ENCODE assay signal across 12 mouse cellular contexts in genomic region chr11:11223162-11223561, GRCm38 (mm10).
DNase-seq lines count a peak whose midpoint lies in the region; ATAC-seq and TF ChIP-seq lines count a peak whose summit lies in the region.
"Had no signal": no experiment of that assay in that cellular context is flagged by ENCODE, and none has a peak within 500 bp of the region (broad histone marks: within the 10 kb centered on the region; RNA-seq: fewer than 3 reads in every experiment).

No protein-coding gene starts in this region.

- H3K4me2 ChIP-seq in forebrain, embryonic 11.5 days (ENCODE audit: low read depth, low read length, severe bottlenecking) = no peak overlapping the region
- H3K4me2 ChIP-seq in CH12.LX (ENCODE audit: insufficient read depth, low read depth, poor library complexity, severe bottlenecking) = 0 out of 2 replicates have a peak overlapping the region, but pooled peaks have one; percentile 17
- no peak overlapping the region for H3K4me2 ChIP-seq in forebrain, postnatal 0 days (ENCODE audit: low read depth)
- H3K4me2 ChIP-seq: hindbrain, embryonic 15.5 days; limb, embryonic 13.5 days had no signal

- TF ChIP-seq EP300 in CH12.LX (IDR thresholded peaks at IDR 0.05; ENCODE audit: low read length) = no peak

- no peak overlapping the region for H3K9ac ChIP-seq in forebrain, embryonic 11.5 days (ENCODE audit: low read length)
- H3K9ac ChIP-seq in CH12.LX (ENCODE audit: insufficient read depth, low read depth) = no peak overlapping the region
- H3K9ac ChIP-seq in forebrain, postnatal 0 days = no peak overlapping the region
- H3K9ac ChIP-seq: hindbrain, embryonic 15.5 days; limb, embryonic 13.5 days had no signal

- H3K4me1 ChIP-seq in forebrain, embryonic 11.5 days (replicated peaks; ENCODE audit: control insufficient read depth, insufficient read depth, low read length) = no peaks in the 10 kb centered on the region
- H3K4me1 ChIP-seq in forebrain, embryonic 10.5 days = no peaks in the 10 kb centered on the region
- no peaks in the 10 kb centered on the region for H3K4me1 ChIP-seq in CH12.LX (ENCODE audit: control insufficient read depth in 1 of 2, insufficient read depth in 2 of 2)
- no peaks in the 10 kb centered on the region for H3K4me1 ChIP-seq in forebrain, postnatal 0 days (ENCODE audit: insufficient read depth)
- H3K4me1 ChIP-seq: hindbrain, embryonic 15.5 days; limb, embryonic 13.5 days had no signal

- H3K27ac ChIP-seq in forebrain, embryonic 11.5 days (ENCODE audit: low read depth, low read length) = no peak overlapping the region
- no peak overlapping the region for H3K27ac ChIP-seq in forebrain, embryonic 10.5 days
- no peak overlapping the region for H3K27ac ChIP-seq in layer of hippocampus, adult 2 months
- H3K27ac ChIP-seq in CH12.LX (ENCODE audit: insufficient read depth, low read depth) = no peak overlapping the region
- no peak overlapping the region for H3K27ac ChIP-seq in forebrain, postnatal 0 days (ENCODE audit: low read depth, low read length)
- H3K27ac ChIP-seq: hindbrain, embryonic 15.5 days; limb, embryonic 13.5 days had no signal

- no peaks in the 10 kb centered on the region for H3K79me2 ChIP-seq in CH12.LX (replicated peaks; ENCODE audit: control insufficient read depth, extremely low read depth, insufficient read depth, poor library complexity, severe bottlenecking)

- no peak overlapping the region for H3K4me3 ChIP-seq in forebrain, embryonic 11.5 days (ENCODE audit: low read depth, low read length)
- no peak overlapping the region for H3K4me3 ChIP-seq in forebrain, embryonic 10.5 days
- H3K4me3 ChIP-seq in layer of hippocampus, adult 2 months = no peak overlapping the region
- H3K4me3 ChIP-seq in CH12.LX (replicated peaks in 1 of 3; ENCODE audit: low read depth in 2 of 3, low read length in 2 of 3, poor library complexity in 1 of 3) = no peak overlapping the region
- H3K4me3 ChIP-seq in forebrain, postnatal 0 days (ENCODE audit: low read depth, low read length) = no peak overlapping the region
- H3K4me3 ChIP-seq: hindbrain, embryonic 15.5 days; limb, embryonic 13.5 days; myocyte had no signal

- 29% methylated on average over 1 of the region's 1 CpGs for WGBS in forebrain, embryonic 11.5 days
- WGBS in forebrain, embryonic 10.5 days = 20% methylated on average over 1 of the region's 1 CpGs
- WGBS in forebrain, postnatal 0 days = 14% methylated on average over 1 of the region's 1 CpGs

- peak; percentile 48; the same call in 1 of the 2 replicates for ATAC-seq in forebrain, embryonic 11.5 days (replicated peaks; ENCODE audit: low FRiP score)
- peak; percentile 53; the same call in 1 of the 2 replicates for ATAC-seq in forebrain, postnatal 0 days
- ATAC-seq in cerebellum, adult (ENCODE audit: insufficient number of reproducible peaks, low FRiP score, low TSS enrichment) = no peak

- H3K27me3 ChIP-seq in forebrain, embryonic 11.5 days (ENCODE audit: control insufficient read depth, insufficient read depth, low read length) = no peaks in the 10 kb centered on the region
- no peaks in the 10 kb centered on the region for H3K27me3 ChIP-seq in forebrain, embryonic 10.5 days (ENCODE audit: poor library complexity, severe bottlenecking)
- peaks cover 11% of the 10 kb centered on the region for H3K27me3 ChIP-seq in CH12.LX (replicated peaks)
- H3K27me3 ChIP-seq in forebrain, postnatal 0 days (ENCODE audit: insufficient read depth, low read length) = no peaks in the 10 kb centered on the region
- H3K27me3 ChIP-seq: hindbrain, embryonic 15.5 days; limb, embryonic 13.5 days had no signal

- DNase-seq in forebrain, embryonic 11.5 days (ENCODE audit: low spot score) = no peak
- DNase-seq in forebrain, embryonic 10.5 days (ENCODE audit: extremely low spot score, low spot score) = no peak
- DNase-seq in layer of hippocampus, adult 2 months (ENCODE audit: low spot score in 2 of 2) = peak in 1 of 2 experiments; percentile 30
- no peak for DNase-seq in layer of hippocampus, adult 8-10 months (ENCODE audit: low spot score in 2 of 2)
- peak; percentile 40 for DNase-seq in CH12.LX (ENCODE audit: extremely low read depth)
- DNase-seq in forebrain, postnatal 0 days = peak; percentile 52
- no peak for DNase-seq in spleen, postnatal 36 days (ENCODE audit: low spot score in 2 of 2)
- DNase-seq: cerebellum, adult 2 months had no signal

- no peaks in the 10 kb centered on the region for H3K9me3 ChIP-seq in forebrain, embryonic 11.5 days (ENCODE audit: control insufficient read depth, low read length)
- no peaks in the 10 kb centered on the region for H3K9me3 ChIP-seq in forebrain, embryonic 10.5 days
- H3K9me3 ChIP-seq in CH12.LX (replicated peaks; ENCODE audit: low read length) = no peaks in the 10 kb centered on the region
- H3K9me3 ChIP-seq in forebrain, postnatal 0 days (ENCODE audit: low read length) = no peaks in the 10 kb centered on the region
- H3K9me3 ChIP-seq: hindbrain, embryonic 15.5 days; limb, embryonic 13.5 days had no signal

- H3K36me3 ChIP-seq in forebrain, embryonic 11.5 days (ENCODE audit: control insufficient read depth, insufficient read depth, low read length) = no peaks in the 10 kb centered on the region
- no peaks in the 10 kb centered on the region for H3K36me3 ChIP-seq in forebrain, embryonic 10.5 days (replicated peaks)
- H3K36me3 ChIP-seq in CH12.LX (replicated peaks in 1 of 2; ENCODE audit: control insufficient read depth in 1 of 2, insufficient read depth in 1 of 2, low read length in 1 of 2) = no peaks in the 10 kb centered on the region
- no peaks in the 10 kb centered on the region for H3K36me3 ChIP-seq in forebrain, postnatal 0 days (ENCODE audit: insufficient read depth)
- H3K36me3 ChIP-seq: hindbrain, embryonic 15.5 days; limb, embryonic 13.5 days had no signal

- TF ChIP-seq RAD21 in CH12.LX (IDR thresholded peaks at IDR 0.05; ENCODE audit: low read depth, low read length) = peak; percentile 72

- dilution Hi-C loops in CH12.LX (cut with MboI; ENCODE audit: extremely low pct_ligation_motif_present, extremely low pct_unique_long_range_greater_than_20kb, low sequenced_read_pairs) = no loop called here

- peak; percentile 79 for TF ChIP-seq CTCF in layer of hippocampus, adult 2 months (conservative IDR thresholded peaks at IDR 0.05)
- peak; percentile 66 to 74 for TF ChIP-seq CTCF in CH12.LX (conservative IDR thresholded peaks at IDR 0.05 in 1 of 2, IDR thresholded peaks at IDR 0.05 in 1 of 2; ENCODE audit: low read depth in 2 of 2, low read length in 2 of 2)
- peak; percentile 66 for TF ChIP-seq CTCF in forebrain, postnatal 0 days (IDR thresholded peaks at IDR 0.05; ENCODE audit: low read depth)

- in situ Hi-C loops in CH12.LX (cut with MboI; ENCODE audit: low pct_ligation_motif_present, low pct_unique_long_range_greater_than_20kb, low sequenced_read_pairs) = no loop called here

- no peak for TF ChIP-seq POLR2A in CH12.LX (IDR thresholded peaks at IDR 0.05; ENCODE audit: low read depth, low read length)

TF ChIP-seq in CH12.LX, 34 proteins besides CTCF, POLR2A, EP300 and RAD21:
- TF ChIP-seq E2F4 (IDR thresholded peaks at IDR 0.05; ENCODE audit: insufficient replicate concordance, low read depth, low read length) (no peak), MAFK (IDR thresholded peaks at IDR 0.05; ENCODE audit: insufficient replicate concordance, low read length) (no peak), USF1 (IDR thresholded peaks at IDR 0.05; ENCODE audit: low read depth, low read length) (no peak), ZNF384 (IDR thresholded peaks at IDR 0.05; ENCODE audit: low read depth, low read length) (no peak), TBP (conservative IDR thresholded peaks at IDR 0.05; ENCODE audit: low read depth, low read length) (no peak), SMC3 (IDR thresholded peaks at IDR 0.05; ENCODE audit: low read depth, low read length) (peak; percentile 51)

Comparison
In these comparisons a context has a peak if more than half of its experiments do, and no peak if none do; other contexts are left out.
1. DNase-seq: peak in CH12.LX (single experiment) and forebrain, postnatal 0 days (single experiment); none in forebrain, embryonic 11.5 days (single experiment), forebrain, embryonic 10.5 days (single experiment), layer of hippocampus, adult 8-10 months (0 of 2) and spleen, postnatal 36 days (0 of 2).
2. Peak in every context shown above with its lines, with median percentiles within 50 percentile points of each other: CTCF ChIP-seq.